Mouse (Mus musculus): ENCODE data around the gene Klk1b24. TPM values are rescaled to one million over a fixed set of nuclear protein-coding genes. Genes with fewer than 3 reads are reported as not detected.

Klk1b24 gene
- polyA plus RNA-seq, 1 experiment, result not detected

- WGBS, result 67% methylated on average over 3 of the region's 3 CpGs
- TF ChIP-seq POLR2A (IDR thresholded peaks at IDR 0.05; ENCODE audit: borderline replicate concordance, extremely low read depth, low read depth, low read length), result no peak
- no peak for TF ChIP-seq CTCF (IDR thresholded peaks at IDR 0.05; ENCODE audit: insufficient read depth, low read length)
- H3K4me1 ChIP-seq (ENCODE audit: control insufficient read depth, insufficient read depth, low read length), result no peaks in the 10 kb centered on the region
- DNase-seq, result no peak
- no peak within 1 kb of the TSS for H3K4me3 ChIP-seq (replicated peaks; ENCODE audit: extremely low read depth, low read depth, low read length)
These were observed 47.9 kb downstream of the Klk1b24 start, which contains the start of gene Gm36864 for GRCm38 (mm10) chr7:44235909-44236308. Gene Gm36864 (plus strand): TSS chr7:44236177.

- Histone ChIP-seq H3K4me3 (replicated peaks; ENCODE audit: extremely low read depth, low read depth, low read length) (no peak overlapping the region), H3K4me1 (ENCODE audit: control insufficient read depth, insufficient read depth, low read length) (no peaks in the 10 kb centered on the region)
- 40% methylated on average over 2 of the region's 2 CpGs for WGBS
- DNase-seq, result no peak
- TF ChIP-seq CTCF (IDR thresholded peaks at IDR 0.05; ENCODE audit: insufficient read depth, low read length) (no peak), POLR2A (IDR thresholded peaks at IDR 0.05; ENCODE audit: borderline replicate concordance, extremely low read depth, low read depth, low read length) (no peak)
These were observed 51.9 kb downstream of the Klk1b24 start for GRCm38 (mm10) chr7:44239913-44240312.

GRCm38 (mm10) chr7:44240712-44241111, 52.7 kb downstream of the Klk1b24 start:
- 57% methylated on average over 1 of the region's 1 CpGs for WGBS
- Histone ChIP-seq H3K4me1 (ENCODE audit: control insufficient read depth, insufficient read depth, low read length) (peaks cover 3% of the 10 kb centered on the region; the same call in 1 of the 2 replicates), H3K4me3 (replicated peaks; ENCODE audit: extremely low read depth, low read depth, low read length) (no peak overlapping the region)
- no peak for TF ChIP-seq CTCF (IDR thresholded peaks at IDR 0.05; ENCODE audit: insufficient read depth, low read length)
- no peak for TF ChIP-seq POLR2A (IDR thresholded peaks at IDR 0.05; ENCODE audit: borderline replicate concordance, extremely low read depth, low read depth, low read length)
- DNase-seq, result no peak

- TF ChIP-seq POLR2A (IDR thresholded peaks at IDR 0.05; ENCODE audit: borderline replicate concordance, extremely low read depth, low read depth, low read length) (no peak), CTCF (IDR thresholded peaks at IDR 0.05; ENCODE audit: insufficient read depth, low read length) (no peak)
- 66% methylated on average over 2 of the region's 2 CpGs for WGBS
These were observed 53.1 kb downstream of the Klk1b24 start for GRCm38 (mm10) chr7:44241163-44241562.

More at GRCm38 (mm10) chr7:44241163-44241562, 53.1 kb downstream of the Klk1b24 start:
- DNase-seq, result no peak
- Histone ChIP-seq H3K4me1 (ENCODE audit: control insufficient read depth, insufficient read depth, low read length) (peaks cover 3% of the 10 kb centered on the region; the same call in 1 of the 2 replicates), H3K4me3 (replicated peaks; ENCODE audit: extremely low read depth, low read depth, low read length) (no peak overlapping the region)

Other genes with a start within 250 kb of the Klk1b24 start
- gene Klk1b8, start 237.6 kb upstream of the Klk1b24 start, polyA plus RNA-seq (2012; rRNA removed), result not detected in 2 replicates
- gene Klk1b1, start 221.5 kb upstream of the Klk1b24 start, polyA plus RNA-seq (2012; rRNA removed), result not detected in 2 replicates
- not detected in 2 replicates for gene Klk1b9, start 212.2 kb upstream of the Klk1b24 start, polyA plus RNA-seq (2012; rRNA removed)
- gene Klk1b11, start 192.4 kb upstream of the Klk1b24 start, polyA plus RNA-seq (2012; rRNA removed), result not detected in 2 replicates
- 0.11 TPM in 1 of 2 replicates, not detected in the other for gene Klk1b26, start 176.1 kb upstream of the Klk1b24 start, polyA plus RNA-seq (2012; rRNA removed)
- 0.19 and 0.23 TPM in 2 replicates for gene Klk1b27, start 135.9 kb upstream of the Klk1b24 start, polyA plus RNA-seq (2012; rRNA removed)
- not detected in 2 replicates for gene Klk1b21, start 85.9 kb upstream of the Klk1b24 start, polyA plus RNA-seq (2012; rRNA removed)
- not detected in 2 replicates for gene Klk1b22, start 75.6 kb upstream of the Klk1b24 start, polyA plus RNA-seq (2012; rRNA removed)
- not detected in 2 replicates for gene Klk1b16, start 51.5 kb upstream of the Klk1b24 start, polyA plus RNA-seq (2012; rRNA removed)
- gene Klk1b3, start 10.0 kb downstream of the Klk1b24 start, polyA plus RNA-seq (2012; rRNA removed), result not detected in 2 replicates
- gene Klk1b4, start 19.2 kb downstream of the Klk1b24 start, polyA plus RNA-seq (2012; rRNA removed), result 0.15 TPM in 1 of 2 replicates, not detected in the other
- gene Klk1b5, start 27.7 kb downstream of the Klk1b24 start, polyA plus RNA-seq (2012; rRNA removed), result not detected in 2 replicates
- gene Klk1, start 37.1 kb downstream of the Klk1b24 start, polyA plus RNA-seq (2012; rRNA removed), result 1.9 and 18.3 TPM in 2 replicates
- gene Gm36864, start 47.9 kb downstream of the Klk1b24 start, polyA plus RNA-seq (2012; rRNA removed), result not detected in 2 replicates
- gene 1700028J19Rik, start 58.5 kb downstream of the Klk1b24 start, polyA plus RNA-seq (2012; rRNA removed), result 0.85 and 1.1 TPM in 2 replicates
- 60.0 and 63.7 TPM in 2 replicates for gene 2410002F23Rik, start 58.5 kb downstream of the Klk1b24 start, polyA plus RNA-seq (2012; rRNA removed)
- not detected in 2 replicates for gene Acp4, start 69.1 kb downstream of the Klk1b24 start, polyA plus RNA-seq (2012; rRNA removed)
- not detected in 2 replicates for gene Gm15517, start 73.2 kb downstream of the Klk1b24 start, polyA plus RNA-seq (2012; rRNA removed)
- 9.4 and 11.5 TPM in 2 replicates for gene Clec11a, start 118.7 kb downstream of the Klk1b24 start, polyA plus RNA-seq (2012; rRNA removed)
- 0.44 and 0.65 TPM in 2 replicates for gene Shank1, start 122.0 kb downstream of the Klk1b24 start, polyA plus RNA-seq (2012; rRNA removed)
- 2.8 and 3.1 TPM in 2 replicates for gene Syt3, start 195.9 kb downstream of the Klk1b24 start, polyA plus RNA-seq (2012; rRNA removed)
- gene 1700008O03Rik, start 197.6 kb downstream of the Klk1b24 start, polyA plus RNA-seq (2012; rRNA removed), result 0.98 and 1.2 TPM in 2 replicates
- 4.5 and 4.9 TPM in 2 replicates for gene Lrrc4b, start 240.8 kb downstream of the Klk1b24 start, polyA plus RNA-seq (2012; rRNA removed)